In the genomic region with DNA sequence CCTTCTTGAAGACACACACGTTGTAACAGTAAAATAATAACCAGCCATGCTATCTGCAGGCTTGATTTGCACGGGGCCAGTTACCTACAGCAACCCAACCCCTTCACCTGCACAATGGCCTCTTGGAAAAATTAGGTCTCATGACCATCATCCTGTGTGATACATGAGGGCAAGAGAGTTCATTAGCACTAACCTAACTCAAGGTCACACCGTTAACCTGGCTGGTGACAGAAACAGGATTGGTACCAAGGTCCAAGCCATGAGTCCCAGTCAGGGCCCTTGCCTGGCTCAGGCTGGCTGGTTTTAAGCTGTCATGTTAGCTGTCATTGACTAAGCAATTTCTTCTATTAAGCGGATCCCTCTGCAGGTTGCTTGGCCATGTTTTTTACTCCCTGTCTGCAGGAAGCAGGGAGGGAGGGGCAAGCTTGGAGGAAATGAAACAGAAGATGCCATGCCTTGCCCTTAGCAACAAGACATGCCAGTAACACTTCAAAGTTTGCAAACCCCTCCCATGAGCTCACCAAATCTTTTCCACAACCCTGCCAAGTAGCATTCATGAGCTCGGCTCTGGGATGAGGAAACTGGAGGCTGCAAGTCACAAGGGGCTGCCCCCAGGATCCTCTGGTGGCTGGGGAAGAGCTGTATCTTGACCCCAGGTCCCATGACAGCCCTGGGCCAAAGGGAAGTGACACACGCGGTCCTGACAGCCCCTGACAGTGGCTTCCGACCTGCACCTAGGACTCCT, we compare ENCODE assay signal across 9 mouse cellular contexts. TPM values are rescaled to one million over a fixed set of nuclear protein-coding genes. Genes with fewer than 3 reads are reported as not detected.
A peak's percentile ranks its signal among the peaks of the same experiment; 100 is the strongest.
DNase-seq lines count a peak whose midpoint lies in the region; ATAC-seq and TF ChIP-seq lines count a peak whose summit lies in the region.
"Had no signal": no experiment of that assay in that cellular context is flagged by ENCODE, and none has a peak within 500 bp of the region (broad histone marks: within the 10 kb centered on the region; RNA-seq: fewer than 3 reads in every experiment).

No protein-coding gene starts in this region.

- WGBS in lung, adult 2 months = 50% methylated on average over 8 of the region's 8 CpGs
- WGBS in intestine, embryonic 16.5 days = 53% methylated on average over 8 of the region's 8 CpGs

- intact Hi-C loops in gastrocnemius, postnatal 36 days (cut with DNase I) = no loop called here

- peak; percentile 66 for ATAC-seq in intestine, embryonic 16.5 days
- peak; percentile 33; the same call in 1 of the 2 replicates for ATAC-seq in neutrophil, adult 5-6 weeks (ENCODE audit: extremely low read depth, insufficient number of reproducible peaks, low FRiP score, poor library complexity, severe bottlenecking)
- no peak for ATAC-seq in erythroblast, adult 5-6 weeks (replicated peaks; ENCODE audit: low FRiP score, poor library complexity, severe bottlenecking)

- no peak overlapping the region for H3K4me3 ChIP-seq in lung, adult 2 months (replicated peaks; ENCODE audit: extremely low read depth, low read depth, low read length)
- H3K4me3 ChIP-seq in brown adipose tissue, adult 24 weeks (ENCODE audit: insufficient read depth, low read depth, low read length) = no peak overlapping the region
- H3K4me3 ChIP-seq in intestine, embryonic 16.5 days (ENCODE audit: low read length) = no peak overlapping the region

- TF ChIP-seq CTCF in lung, adult 2 months (IDR thresholded peaks at IDR 0.05; ENCODE audit: insufficient read depth, low read length) = no peak

- peak; percentile 67 to 70 for DNase-seq in lung, adult 18-20 months
- DNase-seq in lung, adult 2 months = no peak
- no peak for DNase-seq in gastrocnemius, postnatal 36 days
- DNase-seq in cerebellum, adult 11-12 months = no peak
- DNase-seq: gastrocnemius, postnatal 10 days had no signal

- H3K4me2 ChIP-seq in intestine, embryonic 16.5 days (ENCODE audit: low read depth, low read length) = no peak overlapping the region

- H3K36me3 ChIP-seq in intestine, embryonic 16.5 days (ENCODE audit: control insufficient read depth, insufficient read depth, low read length) = no peaks in the 10 kb centered on the region

- H3K27me3 ChIP-seq in intestine, embryonic 16.5 days (replicated peaks; ENCODE audit: control insufficient read depth, insufficient read depth, low read length) = no peaks in the 10 kb centered on the region

- H3K27ac ChIP-seq in brown adipose tissue, adult 24 weeks (replicated peaks; ENCODE audit: low read depth, low read length) = peak overlapping the region; percentile 57
- H3K27ac ChIP-seq in intestine, embryonic 16.5 days (ENCODE audit: low read length) = no peak overlapping the region; the same call in 1 of the 2 replicates

- H3K9me3 ChIP-seq in intestine, embryonic 16.5 days (ENCODE audit: control insufficient read depth, low read length) = no peaks in the 10 kb centered on the region

- no peak for TF ChIP-seq POLR2A in lung, adult 2 months (IDR thresholded peaks at IDR 0.05; ENCODE audit: borderline replicate concordance, extremely low read depth, low read depth, low read length)

- no peak overlapping the region for H3K9ac ChIP-seq in intestine, embryonic 16.5 days (ENCODE audit: low read depth, low read length)

- peaks cover 4% of the 10 kb centered on the region for H3K4me1 ChIP-seq in lung, adult 2 months (ENCODE audit: control insufficient read depth, insufficient read depth, low read length)
- H3K4me1 ChIP-seq in brown adipose tissue, adult 24 weeks (ENCODE audit: control insufficient read depth, insufficient read depth, insufficient read length, low read length) = peaks cover 7% of the 10 kb centered on the region; the same call in 1 of the 2 replicates
- H3K4me1 ChIP-seq in intestine, embryonic 16.5 days (ENCODE audit: control insufficient read depth, insufficient read depth, low read length) = peaks cover 9% of the 10 kb centered on the region

RNA-seq across cellular contexts. Expression of a gene that starts 58.8 kb away (rescaled TPM):
- 35.8 and 48.0 TPM in 2 replicates for polyA plus RNA-seq in lung, adult 2 months (2012; rRNA removed)
- polyA plus RNA-seq in brown adipose tissue, adult 24 weeks (2012; ENCODE audit: insufficient read depth, insufficient read length, missing spikeins) = 77.0 and 152 TPM in 2 replicates
- polyA plus RNA-seq in intestine, embryonic 16.5 days (2015; fragmentation: Nextera tagmentation; extraction: Ambion mirVana) = 11.8 and 12.8 TPM in 2 replicates
- total RNA-seq in neutrophil, adult 5-6 weeks (2017) = 632 and 640 TPM in 2 replicates
- 342 and 357 TPM in 2 replicates for total RNA-seq in erythroblast, adult 5-6 weeks (2015; ENCODE audit: low replicate concordance)
- total RNA-seq in erythroblast, adult 5-6 weeks (2017; ENCODE audit: low replicate concordance) = 725 and 933 TPM in 2 replicates
- 10 to 100 TPM; 13.6 to 16.3 TPM for total RNA-seq in gastrocnemius, postnatal 36 days (2021)

Comparison
In these comparisons a context has a peak if more than half of its experiments do, and no peak if none do; other contexts are left out.
1. DNase-seq: peak in lung, adult 18-20 months (2 of 2); none in lung, adult 2 months (single experiment), gastrocnemius, postnatal 36 days (0 of 2) and cerebellum, adult 11-12 months (single experiment).
2. RNA of a gene that starts 58.8 kb away (total RNA-seq): 342 to 933 TPM in erythroblast, adult 5-6 weeks and 632 to 640 TPM in neutrophil, adult 5-6 weeks; 13.6 to 16.3 TPM in gastrocnemius, postnatal 36 days; every median in the first group is over 10 times any median in the second.